Mouse (Mus musculus) retina, adult 2 months (tissue): ENCODE measurements around the gene Lipo1.
"Not testable (repeated sequence)": the region's sequence is repeated elsewhere in the genome, so short reads cannot be mapped to it uniquely, and the experiment has no call there.

Source experiments
- DNase-seq: peaks from one replicate; pipeline ENCODE4 v3.0.0-alpha.2; 2012; ENCODE audit warnings: low read depth, low spot score

The Lipo1 gene

GRCm38 (mm10) chr19:33787359-33787758 is at the start of gene Lipo1:
Gene Lipo1, minus strand, starts transcription at chr19:33787459.
- DNase-seq = not testable (repeated sequence)

DNA sequence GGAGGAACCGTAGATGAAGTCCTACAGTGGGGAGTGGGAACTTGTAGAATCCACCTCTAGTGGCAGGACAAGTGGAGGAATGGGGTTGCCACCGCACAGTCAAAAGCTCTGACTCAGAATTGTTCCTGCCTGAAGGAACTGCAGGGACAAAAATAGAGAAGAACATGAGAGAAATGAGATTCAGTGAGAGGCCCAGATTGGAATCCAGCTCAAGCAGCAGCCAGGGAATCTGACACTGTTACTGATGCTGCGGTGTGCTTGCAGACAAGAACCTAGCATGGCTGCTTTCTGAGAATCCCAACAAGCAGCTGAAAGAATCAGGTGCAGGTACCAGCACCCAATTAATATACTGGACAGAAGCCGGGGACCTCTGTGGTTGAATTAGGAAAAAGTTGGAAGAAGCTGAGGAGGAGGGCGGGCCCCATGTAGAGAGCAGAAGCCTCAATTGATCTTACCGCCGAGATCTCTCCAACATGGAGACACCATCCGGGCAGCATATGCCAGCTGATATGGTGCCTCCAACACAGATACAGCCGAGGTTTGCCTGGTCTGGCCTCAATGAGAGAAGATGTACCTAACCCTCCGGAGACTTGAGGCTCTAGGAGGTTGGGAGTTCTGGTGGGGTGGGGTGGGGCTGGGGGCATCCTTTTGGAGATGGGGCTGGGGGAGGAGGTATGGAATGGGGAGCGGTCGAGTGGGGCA is 532 bp downstream of the Lipo1 start:
- no peak for DNase-seq

- not testable (repeated sequence) for DNase-seq
These were observed 25.8 kb downstream of the Lipo1 start, which contains the start of gene Lipo3 for GRCm38 (mm10) chr19:33761287-33762086. Gene Lipo3, minus strand, starts transcription at chr19:33761951.

GRCm38 (mm10) chr19:33751259-33751658 is 36.0 kb downstream of the Lipo1 start, which contains the start of gene Lipo2:
Gene Lipo2, minus strand, starts transcription at chr19:33751359.
- DNase-seq = not testable (repeated sequence)
